Mouse (Mus musculus) testis, postnatal 14 days (tissue): ENCODE measurements around the gene Tk2.
A peak's percentile ranks its signal among the peaks of the same experiment; 100 is the strongest.

ENCODE experiments used
- DNase-seq: peaks from one replicate; pipeline ENCODE4 v3.0.0; 2021; ENCODE audit warnings: low spot score

Gene Tk2

GRCm38 (mm10) chr8:104219806-104220205 is 28.6 kb downstream of the Tk2 start:
- peak; percentile 55 for DNase-seq

- peak; percentile 77 for DNase-seq
These were observed 29.3 kb downstream of the Tk2 start for GRCm38 (mm10) chr8:104219079-104219478.

GRCm38 (mm10) chr8:104217601-104218000 is 30.8 kb downstream of the Tk2 start:
- DNase-seq, result no peak

GRCm38 (mm10) chr8:104205292-104205691 is 43.1 kb downstream of the Tk2 start:
- no peak for DNase-seq

GRCm38 (mm10) chr8:104202320-104202719 is 46.0 kb downstream of the Tk2 start:
- DNase-seq, result no peak

- DNase-seq, result no peak
These were observed 46.7 kb downstream of the Tk2 start for GRCm38 (mm10) chr8:104201622-104202021.

- no peak for DNase-seq
These were observed 48.6 kb downstream of the Tk2 start for GRCm38 (mm10) chr8:104199802-104200201.

GRCm38 (mm10) chr8:104191496-104191895 is 56.9 kb downstream of the Tk2 start:
- DNase-seq, result no peak

- no peak for DNase-seq
These were observed 57.4 kb downstream of the Tk2 start for GRCm38 (mm10) chr8:104190777-104191468.

GRCm38 (mm10) chr8:104188459-104188858 is 59.9 kb downstream of the Tk2 start:
- no peak for DNase-seq

- DNase-seq, result no peak
These were observed 60.7 kb downstream of the Tk2 start for GRCm38 (mm10) chr8:104187622-104188021.

GRCm38 (mm10) chr8:104186827-104187226 is 61.5 kb downstream of the Tk2 start:
- no peak for DNase-seq

- no peak for DNase-seq
These were observed 63.5 kb downstream of the Tk2 start for GRCm38 (mm10) chr8:104184905-104185304.

- no peak for DNase-seq
These were observed 71.3 kb downstream of the Tk2 start for GRCm38 (mm10) chr8:104177054-104177453.
